Mouse (Mus musculus) lung, embryonic 16.5 days (tissue): Measurements from ENCODE around the gene Lmntd1. TPM values are rescaled to one million over a fixed set of nuclear protein-coding genes. Genes with fewer than 3 reads are reported as not detected.

Experiments
- ATAC-seq: fragments of 200-750 bp; cut with Nextera tagmentation; 2 replicates; pipeline ENCODE4 v1.8.0; 2017; ENCODE audit warnings: low read depth, mild to moderate bottlenecking, moderate library complexity
- H3K27ac ChIP-seq: fragments of 300-500 bp; sonication (generic); 2 replicates; pipeline ENCODE4 v1.5.1; 2014; ENCODE audit warnings: mild to moderate bottlenecking, control low read depth, low read length
- H3K27me3 ChIP-seq: fragments of 300-500 bp; sonication (generic); 2 replicates; pipeline ENCODE4 v1.6.1; 2014; ENCODE audit warnings: low read depth, low read length, mixed read lengths; ENCODE audit not compliant: control insufficient read depth, insufficient read depth
- H3K36me3 ChIP-seq: fragments of 300-500 bp; sonication (generic); 2 replicates; pipeline ENCODE4 v1.6.1; 2014; ENCODE audit warnings: low read length; ENCODE audit not compliant: control insufficient read depth, insufficient read depth
- H3K4me1 ChIP-seq: fragments of 300-500 bp; sonication (generic); replicated peaks from 2 replicates; pipeline ENCODE4 v1.6.1; 2014; ENCODE audit warnings: low read length, mixed read lengths; ENCODE audit not compliant: control insufficient read depth, insufficient read depth
- H3K4me2 ChIP-seq: fragments of 300-500 bp; sonication (generic); 2 replicates; pipeline ENCODE4 v1.6.1; 2014; ENCODE audit warnings: low read depth, low read length, control low read depth
- H3K4me3 ChIP-seq: fragments of 300-500 bp; sonication (generic); 2 replicates; pipeline ENCODE4 v1.5.1; 2014; ENCODE audit warnings: mild to moderate bottlenecking, low read length, control low read depth
- H3K9ac ChIP-seq: fragments of 300-500 bp; sonication (generic); 2 replicates; pipeline ENCODE4 v1.6.1; 2014; ENCODE audit warnings: low read length, control low read depth
- H3K9me3 ChIP-seq: fragments of 300-500 bp; sonication (generic); 2 replicates; pipeline ENCODE4 v1.6.1; 2016; ENCODE audit warnings: low read length; ENCODE audit not compliant: control insufficient read depth
- WGBS: fragments of 180-500 bp; shearing (Covaris S2); extraction: QIAGEN DNeasy Blood & Tissue Kit; methylation state at CpG from one replicate; pipeline ENCODE4 v1.1.7; 2014; 5-methylcytosine and 5-hydroxymethylcytosine counted together
- polyA plus RNA-seq: library from polyadenylated mRNA; unstranded; fragments of >200 nt; fragmentation: Nextera tagmentation; extraction: Ambion mirVana; gene quantifications from 2 replicates; pipeline ENCODE4 v1.2.1, GENCODE M21; 2015

The Lmntd1 gene
- polyA plus RNA-seq, 1 experiment from 2014 or later: 1.3 TPM

- 50% methylated on average over 2 of the region's 2 CpGs for WGBS
Measured at GRCm38 (mm10) chr6:145374372-145374771, 239.7 kb downstream of the Lmntd1 start.

GRCm38 (mm10) chr6:145373712-145374221, 240.4 kb downstream of the Lmntd1 start:
- ATAC-seq: no peak
- H3K4me2 ChIP-seq: no peak overlapping the region
- H3K36me3 ChIP-seq: no peaks in the 10 kb centered on the region
- no peak overlapping the region for H3K27ac ChIP-seq
- no peak overlapping the region for H3K9ac ChIP-seq
- no peaks in the 10 kb centered on the region for H3K27me3 ChIP-seq
- WGBS: 41% methylated on average over 7 of the region's 7 CpGs
- H3K4me1 ChIP-seq: 0 out of 2 replicates have a peak, but pooled peaks cover 7% of the 10 kb centered on the region
- no peaks in the 10 kb centered on the region for H3K9me3 ChIP-seq
- no peak overlapping the region for H3K4me3 ChIP-seq

More at GRCm38 (mm10) chr6:145374372-145374771, 239.7 kb downstream of the Lmntd1 start:
- Histone ChIP-seq H3K36me3 (no peaks in the 10 kb centered on the region), H3K27ac (no peak overlapping the region), H3K27me3 (no peaks in the 10 kb centered on the region), H3K9ac (no peak overlapping the region), H3K4me2 (no peak overlapping the region), H3K4me3 (no peak overlapping the region), H3K9me3 (no peaks in the 10 kb centered on the region), H3K4me1 (0 out of 2 replicates have a peak, but pooled peaks cover 4% of the 10 kb centered on the region)
- ATAC-seq: no peak

- Histone ChIP-seq H3K9ac (no peak overlapping the region), H3K9me3 (no peaks in the 10 kb centered on the region), H3K4me3 (no peak overlapping the region), H3K36me3 (no peaks in the 10 kb centered on the region), H3K27ac (no peak overlapping the region), H3K4me1 (0 out of 2 replicates have a peak, but pooled peaks cover 7% of the 10 kb centered on the region), H3K27me3 (no peaks in the 10 kb centered on the region), H3K4me2 (no peak overlapping the region)
- no peak for ATAC-seq
- 40% methylated on average over 2 of the region's 2 CpGs for WGBS
Measured at GRCm38 (mm10) chr6:145372066-145372465, 242.1 kb downstream of the Lmntd1 start.

- Histone ChIP-seq H3K4me2 (no peak overlapping the region), H3K27ac (no peak overlapping the region)
- WGBS: 65% methylated on average over 4 of the region's 4 CpGs
Measured at GRCm38 (mm10) chr6:145371586-145371985, 242.5 kb downstream of the Lmntd1 start.

GRCm38 (mm10) chr6:145370302-145370701, 243.8 kb downstream of the Lmntd1 start:
- no peak overlapping the region for H3K4me2 ChIP-seq
- H3K27me3 ChIP-seq: no peaks in the 10 kb centered on the region
- ATAC-seq: no peak
- no peaks in the 10 kb centered on the region for H3K9me3 ChIP-seq
- H3K4me1 ChIP-seq: 0 out of 2 replicates have a peak, but pooled peaks cover 7% of the 10 kb centered on the region
- no peaks in the 10 kb centered on the region for H3K36me3 ChIP-seq
- WGBS: 57% methylated on average over 3 of the region's 3 CpGs
- H3K4me3 ChIP-seq: no peak overlapping the region
- no peak overlapping the region for H3K9ac ChIP-seq
- H3K27ac ChIP-seq: no peak overlapping the region

More at GRCm38 (mm10) chr6:145371586-145371985, 242.5 kb downstream of the Lmntd1 start:
- no peak for ATAC-seq
- no peaks in the 10 kb centered on the region for H3K27me3 ChIP-seq
- H3K9me3 ChIP-seq: no peaks in the 10 kb centered on the region
- no peak overlapping the region for H3K4me3 ChIP-seq
- 0 out of 2 replicates have a peak, but pooled peaks cover 7% of the 10 kb centered on the region for H3K4me1 ChIP-seq
- no peaks in the 10 kb centered on the region for H3K36me3 ChIP-seq
- H3K9ac ChIP-seq: no peak overlapping the region

DNA sequence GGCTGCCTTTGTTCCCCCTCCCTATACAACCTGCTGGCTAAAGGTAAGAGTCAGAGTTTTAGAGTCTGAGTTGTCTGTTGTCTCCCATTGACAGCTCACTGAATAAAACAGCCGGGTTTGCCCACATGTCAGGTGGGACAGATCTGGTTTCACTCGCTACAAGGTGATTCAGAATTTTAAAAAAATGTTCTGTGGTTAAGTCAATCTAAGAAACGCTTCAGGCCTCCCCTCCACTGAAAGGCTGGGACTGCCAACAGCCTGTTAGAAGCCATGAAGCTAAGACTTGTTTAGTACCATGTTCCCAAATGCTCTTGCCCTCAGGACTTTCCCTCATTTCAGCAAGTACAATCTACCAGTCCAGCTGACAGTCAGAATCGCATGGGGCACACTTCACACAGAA, 244.8 kb downstream of the Lmntd1 start:
- H3K9ac ChIP-seq: no peak overlapping the region
- H3K4me3 ChIP-seq: no peak overlapping the region
- H3K27ac ChIP-seq: no peak overlapping the region
- no peak for ATAC-seq
- H3K9me3 ChIP-seq: no peaks in the 10 kb centered on the region
- no peaks in the 10 kb centered on the region for H3K27me3 ChIP-seq
- WGBS: 36% methylated on average over 4 of the region's 4 CpGs
- H3K36me3 ChIP-seq: no peaks in the 10 kb centered on the region
- H3K4me1 ChIP-seq: 0 out of 2 replicates have a peak, but pooled peaks cover 7% of the 10 kb centered on the region
- H3K4me2 ChIP-seq: no peak overlapping the region

DNA sequence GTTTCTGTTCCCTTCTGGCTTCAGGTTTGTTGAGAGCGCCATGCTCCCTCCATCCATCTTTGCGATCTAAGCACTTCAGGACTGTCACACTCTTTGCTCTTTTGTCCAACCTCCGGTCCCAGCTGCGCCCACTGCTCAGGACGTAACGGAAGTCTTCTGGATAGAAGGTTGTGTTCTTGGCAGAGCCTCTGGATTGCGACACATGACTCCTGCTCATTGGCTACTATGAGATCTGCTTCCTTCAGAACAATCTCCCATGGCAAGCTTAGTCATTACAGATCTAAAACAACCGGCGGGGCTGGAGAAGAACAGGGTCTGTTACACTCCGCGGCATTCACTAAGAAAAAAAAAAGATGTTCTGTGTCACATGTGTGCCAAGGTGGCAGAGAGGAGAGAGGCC, 247.6 kb downstream of the Lmntd1 start:
- peak; percentile 24; the same call in 1 of the 2 replicates for ATAC-seq
- Histone ChIP-seq H3K36me3 (no peaks in the 10 kb centered on the region), H3K4me1 (0 out of 2 replicates have a peak, but pooled peaks cover 7% of the 10 kb centered on the region), H3K9me3 (no peaks in the 10 kb centered on the region), H3K27ac (no peak overlapping the region), H3K4me3 (no peak overlapping the region), H3K9ac (no peak overlapping the region), H3K27me3 (no peaks in the 10 kb centered on the region), H3K4me2 (no peak overlapping the region)
- 81% methylated on average over 11 of the region's 11 CpGs for WGBS

- H3K27me3 ChIP-seq: no peaks in the 10 kb centered on the region
- no peak overlapping the region for H3K9ac ChIP-seq
- no peaks in the 10 kb centered on the region for H3K36me3 ChIP-seq
- H3K4me3 ChIP-seq: no peak overlapping the region
- WGBS: 65% methylated on average over 7 of the region's 7 CpGs
- H3K9me3 ChIP-seq: no peaks in the 10 kb centered on the region
- no peaks in the 10 kb centered on the region; the same call in 1 of the 2 replicates for H3K4me1 ChIP-seq
- H3K4me2 ChIP-seq: no peak overlapping the region
- ATAC-seq: no peak
- no peak overlapping the region for H3K27ac ChIP-seq
Measured at GRCm38 (mm10) chr6:145363698-145364097, 250.4 kb downstream of the Lmntd1 start.

GRCm38 (mm10) chr6:145361109-145361694, 252.9 kb downstream of the Lmntd1 start:
- H3K4me1 ChIP-seq: no peaks in the 10 kb centered on the region; the same call in 1 of the 2 replicates
- peak; percentile 46; the same call in 1 of the 2 replicates for ATAC-seq
- H3K27ac ChIP-seq: no peak overlapping the region
- H3K4me3 ChIP-seq: no peak overlapping the region
- H3K36me3 ChIP-seq: no peaks in the 10 kb centered on the region
- no peak overlapping the region for H3K4me2 ChIP-seq
- H3K27me3 ChIP-seq: no peaks in the 10 kb centered on the region
- H3K9ac ChIP-seq: no peak overlapping the region
- H3K9me3 ChIP-seq: no peaks in the 10 kb centered on the region
- 69% methylated on average over 12 of the region's 12 CpGs for WGBS
